Mouse (Mus musculus): ENCODE measurements around the gene Faap20. TPM values are rescaled to one million over a fixed set of nuclear protein-coding genes. Genes with fewer than 3 reads are reported as not detected.

The Faap20 gene
- polyA plus RNA-seq, 1 experiment = 30.6 TPM

DNA sequence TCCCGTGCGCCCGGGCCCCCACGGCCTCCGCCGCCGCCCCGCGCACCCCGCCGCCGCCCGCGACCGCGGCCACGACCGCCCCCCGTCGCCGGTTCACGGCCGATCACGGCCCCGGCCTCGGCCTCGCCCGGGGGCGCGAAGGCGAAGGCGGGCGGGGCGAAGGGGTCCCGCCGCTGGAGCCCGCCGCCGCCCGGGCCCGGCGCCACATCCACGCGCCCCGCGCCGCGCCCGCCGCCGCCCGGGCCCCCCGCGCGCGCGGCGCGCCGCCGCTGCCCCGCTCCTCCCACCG, 27.1 kb upstream of the Faap20 start, which contains the start of gene Ski:
Gene Ski, minus strand, starts transcription at position 41 of the 289 bp plus-strand sequence.
- peaks cover 51% of the 10 kb centered on the region for H3K79me2 ChIP-seq (ENCODE audit: control insufficient read depth, insufficient read depth)
- H3K79me3 ChIP-seq (ENCODE audit: low read depth) = peaks cover 47% of the 10 kb centered on the region
- H3K4me3 ChIP-seq (ENCODE audit: insufficient read depth, poor library complexity, severe bottlenecking) = peak within 1 kb of the TSS; percentile 78
- H3K27me3 ChIP-seq (ENCODE audit: control insufficient read depth, insufficient read depth, insufficient read length) = no peaks in the 10 kb centered on the region
- peaks cover 9% of the 10 kb centered on the region for H3K36me3 ChIP-seq (ENCODE audit: control insufficient read depth, insufficient read depth)
- H3ac ChIP-seq (ENCODE audit: control insufficient read depth, insufficient read length, low read depth) = peak within 1 kb of the TSS; percentile 75
- TF ChIP-seq CTCF (IDR thresholded peaks at IDR 0.05; ENCODE audit: control insufficient read depth, insufficient read depth, insufficient read length) (no peak), MYOG (IDR thresholded peaks at IDR 0.05; ENCODE audit: control insufficient read depth, extremely low read depth, insufficient read length) (no peak), CEBPB (IDR thresholded peaks at IDR 0.05; ENCODE audit: low read depth) (no peak), MYOD1 (IDR thresholded peaks at IDR 0.05; ENCODE audit: control insufficient read depth, insufficient read length, low read depth) (no peak), USF1 (IDR thresholded peaks at IDR 0.05; ENCODE audit: low read depth) (no peak), FOSL1 (IDR thresholded peaks at IDR 0.05; ENCODE audit: insufficient read depth, low read length, poor library complexity, severe bottlenecking) (no peak), MAX (IDR thresholded peaks at IDR 0.05) (no peak)

DNA sequence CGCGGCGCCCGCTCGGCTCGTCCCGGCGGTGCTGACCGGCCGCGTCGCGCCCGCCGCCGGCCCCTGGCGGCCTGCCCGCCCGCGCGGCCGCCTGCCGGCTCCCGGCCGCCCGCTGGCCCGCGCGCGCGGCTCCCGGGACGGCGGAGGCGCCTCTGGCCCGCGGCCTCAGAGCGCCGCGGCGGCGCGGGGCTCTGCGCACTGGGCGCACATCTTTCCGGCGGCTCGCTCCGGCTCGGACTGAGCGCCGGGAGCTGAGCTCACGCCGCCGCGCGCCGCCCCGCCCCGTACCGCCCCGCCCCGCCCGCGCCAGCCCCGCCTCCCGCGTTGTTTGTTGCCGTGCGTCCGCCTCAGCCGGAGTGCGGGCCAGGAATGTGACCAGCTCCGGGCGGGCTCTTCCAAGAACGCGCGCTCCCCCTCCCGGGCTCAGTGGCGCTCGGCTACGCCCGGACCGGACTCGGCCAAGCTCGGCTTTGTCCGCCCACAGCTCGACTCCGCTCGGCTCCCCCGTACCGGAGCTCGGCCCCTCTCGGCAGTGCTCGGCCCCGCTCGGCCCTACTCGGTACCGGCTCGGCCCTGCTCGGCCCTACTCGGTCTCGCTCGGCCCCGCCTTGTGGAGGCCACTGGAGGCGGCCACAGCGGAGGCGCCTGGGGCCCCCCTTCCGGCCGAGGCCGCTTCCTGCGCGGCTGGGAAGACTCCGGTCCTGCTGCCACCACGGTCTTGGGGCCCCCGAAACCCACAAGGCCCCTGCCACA, 26.6 kb upstream of the Faap20 start:
- peak overlapping the region; percentile 75 for H3ac ChIP-seq (ENCODE audit: control insufficient read depth, insufficient read length, low read depth)
- no peaks in the 10 kb centered on the region for H3K27me3 ChIP-seq (ENCODE audit: control insufficient read depth, insufficient read depth, insufficient read length)
- peaks cover 5% of the 10 kb centered on the region for H3K36me3 ChIP-seq (ENCODE audit: control insufficient read depth, insufficient read depth)
- peak overlapping the region; percentile 78 for H3K4me3 ChIP-seq (ENCODE audit: insufficient read depth, poor library complexity, severe bottlenecking)
- peaks cover 42% of the 10 kb centered on the region for H3K79me3 ChIP-seq (ENCODE audit: low read depth)
- TF ChIP-seq USF1 (IDR thresholded peaks at IDR 0.05; ENCODE audit: low read depth) = no peak
- no peak for TF ChIP-seq CEBPB (IDR thresholded peaks at IDR 0.05; ENCODE audit: low read depth)
- peak; percentile 50 for TF ChIP-seq CTCF (IDR thresholded peaks at IDR 0.05; ENCODE audit: control insufficient read depth, insufficient read depth, insufficient read length)
- H3K79me2 ChIP-seq (ENCODE audit: control insufficient read depth, insufficient read depth) = peaks cover 46% of the 10 kb centered on the region

DNA sequence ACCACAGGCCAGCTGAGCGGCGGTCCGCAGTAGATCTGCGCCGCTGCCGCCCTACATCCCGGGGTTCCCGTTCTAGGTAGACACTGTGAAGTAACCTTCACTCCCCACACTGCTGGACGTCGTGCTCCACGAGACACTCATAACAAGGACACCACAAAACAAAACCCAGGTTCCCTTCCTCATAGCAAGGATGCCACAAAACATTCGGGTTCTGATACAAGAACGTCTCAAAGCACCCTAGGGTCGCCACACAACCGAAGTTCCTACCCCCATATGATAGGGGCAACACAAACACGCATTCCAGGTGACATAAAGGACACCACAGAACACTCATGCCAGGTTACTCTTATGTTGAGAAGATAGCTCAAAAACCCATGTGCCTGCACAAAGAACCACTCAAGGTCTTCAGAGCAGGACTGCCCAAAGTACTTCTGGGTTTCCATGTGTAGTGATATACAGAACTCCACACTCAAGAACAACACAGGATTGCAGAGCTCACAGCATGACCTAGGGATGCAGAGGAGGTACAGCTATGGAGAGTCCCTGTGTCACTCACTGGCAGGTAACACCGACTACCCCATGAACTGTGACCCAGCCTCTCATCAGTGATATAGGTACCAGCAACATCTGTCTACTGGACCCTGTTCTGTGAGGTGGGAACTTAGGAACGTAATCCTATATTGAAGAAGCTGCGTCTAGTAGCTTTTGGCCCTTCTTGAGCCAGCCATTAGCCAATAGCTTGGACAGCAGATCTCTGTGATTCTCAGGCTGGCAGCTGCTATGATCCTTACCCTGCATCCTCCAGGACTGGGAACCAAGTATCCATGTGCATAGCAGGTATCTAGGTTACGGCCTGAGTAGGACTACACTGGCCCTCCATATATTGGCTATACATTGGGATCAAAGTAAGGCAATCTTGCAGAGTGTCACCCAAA, 25.7 kb upstream of the Faap20 start:
- Histone ChIP-seq H3K4me3 (ENCODE audit: insufficient read depth, poor library complexity, severe bottlenecking) (peak overlapping the region; percentile 22), H3K79me3 (ENCODE audit: low read depth) (peaks cover 33% of the 10 kb centered on the region), H3K27me3 (ENCODE audit: control insufficient read depth, insufficient read depth, insufficient read length) (no peaks in the 10 kb centered on the region), H3K36me3 (ENCODE audit: control insufficient read depth, insufficient read depth) (peaks cover 5% of the 10 kb centered on the region), H3K79me2 (ENCODE audit: control insufficient read depth, insufficient read depth) (peaks cover 38% of the 10 kb centered on the region), H3ac (ENCODE audit: control insufficient read depth, insufficient read length, low read depth) (peak overlapping the region; percentile 72)
- TF ChIP-seq USF1 (IDR thresholded peaks at IDR 0.05; ENCODE audit: low read depth) = no peak
- TF ChIP-seq FOSL1 (IDR thresholded peaks at IDR 0.05; ENCODE audit: insufficient read depth, low read length, poor library complexity, severe bottlenecking) = no peak
- no peak for TF ChIP-seq CEBPB (IDR thresholded peaks at IDR 0.05; ENCODE audit: low read depth)
- no peak for TF ChIP-seq MYOD1 (IDR thresholded peaks at IDR 0.05; ENCODE audit: control insufficient read depth, insufficient read length, low read depth)
- TF ChIP-seq MAX (IDR thresholded peaks at IDR 0.05) = no peak
- no peak for TF ChIP-seq MYOG (IDR thresholded peaks at IDR 0.05; ENCODE audit: control insufficient read depth, extremely low read depth, insufficient read length)
- TF ChIP-seq CTCF (IDR thresholded peaks at IDR 0.05; ENCODE audit: control insufficient read depth, insufficient read depth, insufficient read length) = no peak

- H3K4me3 ChIP-seq (ENCODE audit: insufficient read depth, poor library complexity, severe bottlenecking) = no peak overlapping the region
Observed at GRCm38 (mm10) chr4:155225918-155226317, 23.7 kb upstream of the Faap20 start.

GRCm38 (mm10) chr4:155227986-155228385, 21.6 kb upstream of the Faap20 start:
- TF ChIP-seq MYOG (IDR thresholded peaks at IDR 0.05; ENCODE audit: control insufficient read depth, extremely low read depth, insufficient read length) (no peak), MYOD1 (IDR thresholded peaks at IDR 0.05; ENCODE audit: control insufficient read depth, insufficient read length, low read depth) (no peak), CEBPB (IDR thresholded peaks at IDR 0.05; ENCODE audit: low read depth) (no peak), MAX (IDR thresholded peaks at IDR 0.05) (no peak), USF1 (IDR thresholded peaks at IDR 0.05; ENCODE audit: low read depth) (no peak), FOSL1 (IDR thresholded peaks at IDR 0.05; ENCODE audit: insufficient read depth, low read length, poor library complexity, severe bottlenecking) (no peak), CTCF (IDR thresholded peaks at IDR 0.05; ENCODE audit: control insufficient read depth, insufficient read depth, insufficient read length) (no peak)
- no peaks in the 10 kb centered on the region for H3K79me2 ChIP-seq (ENCODE audit: control insufficient read depth, insufficient read depth)
- no peaks in the 10 kb centered on the region for H3K27me3 ChIP-seq (ENCODE audit: control insufficient read depth, insufficient read depth, insufficient read length)
- H3ac ChIP-seq (ENCODE audit: control insufficient read depth, insufficient read length, low read depth) = no peak overlapping the region
- no peaks in the 10 kb centered on the region for H3K36me3 ChIP-seq (ENCODE audit: control insufficient read depth, insufficient read depth)
- no peak overlapping the region for H3K4me3 ChIP-seq (ENCODE audit: insufficient read depth, poor library complexity, severe bottlenecking)
- H3K79me3 ChIP-seq (ENCODE audit: low read depth) = no peaks in the 10 kb centered on the region

More at GRCm38 (mm10) chr4:155225918-155226317, 23.7 kb upstream of the Faap20 start:
- peaks cover 5% of the 10 kb centered on the region for H3K36me3 ChIP-seq (ENCODE audit: control insufficient read depth, insufficient read depth)
- peaks cover 13% of the 10 kb centered on the region for H3K79me3 ChIP-seq (ENCODE audit: low read depth)
- no peak overlapping the region for H3ac ChIP-seq (ENCODE audit: control insufficient read depth, insufficient read length, low read depth)
- TF ChIP-seq MYOG (IDR thresholded peaks at IDR 0.05; ENCODE audit: control insufficient read depth, extremely low read depth, insufficient read length) = no peak
- no peak for TF ChIP-seq CTCF (IDR thresholded peaks at IDR 0.05; ENCODE audit: control insufficient read depth, insufficient read depth, insufficient read length)
- TF ChIP-seq CEBPB (IDR thresholded peaks at IDR 0.05; ENCODE audit: low read depth) = no peak
- no peak for TF ChIP-seq MAX (IDR thresholded peaks at IDR 0.05)
- TF ChIP-seq MYOD1 (IDR thresholded peaks at IDR 0.05; ENCODE audit: control insufficient read depth, insufficient read length, low read depth) = no peak
- TF ChIP-seq FOSL1 (IDR thresholded peaks at IDR 0.05; ENCODE audit: insufficient read depth, low read length, poor library complexity, severe bottlenecking) = no peak
- TF ChIP-seq USF1 (IDR thresholded peaks at IDR 0.05; ENCODE audit: low read depth) = no peak
- no peaks in the 10 kb centered on the region for H3K27me3 ChIP-seq (ENCODE audit: control insufficient read depth, insufficient read depth, insufficient read length)
- H3K79me2 ChIP-seq (ENCODE audit: control insufficient read depth, insufficient read depth) = peaks cover 17% of the 10 kb centered on the region
